Mouse (Mus musculus): ENCODE results near the gene Otos. TPM values are rescaled to one million over a fixed set of nuclear protein-coding genes. Genes with fewer than 3 reads are reported as not detected.

Otos gene
- polyA plus RNA-seq, 1 experiment from 2014 or later: 0.64 TPM

DNA sequence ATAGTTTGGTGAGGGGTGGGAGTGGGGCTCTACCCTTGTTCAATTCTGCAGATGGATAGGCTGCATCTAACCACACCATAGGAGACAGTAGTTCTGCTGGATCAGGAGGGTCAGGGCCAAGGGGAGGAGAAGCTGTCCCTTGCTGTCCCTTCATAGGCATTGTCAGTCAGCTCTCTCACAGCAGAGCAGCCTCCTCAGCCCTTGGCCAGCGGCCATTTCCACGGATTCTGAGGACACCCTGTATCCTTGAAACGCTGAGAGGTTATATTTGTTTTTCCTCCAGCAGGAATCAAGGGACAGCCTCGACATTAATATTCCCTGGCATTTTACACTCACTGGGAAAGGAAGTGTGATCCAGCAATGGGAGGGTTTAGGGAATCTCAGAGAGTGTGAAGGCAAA, 30.3 kb downstream of the Otos start:
- ATAC-seq (ENCODE audit: low FRiP score, low TSS enrichment): no peak
- Histone ChIP-seq H3K27ac (ENCODE audit: low read length) (no peak overlapping the region), H3K9ac (replicated peaks; ENCODE audit: low read length) (no peak overlapping the region), H3K4me3 (ENCODE audit: low read length) (no peak overlapping the region), H3K4me1 (ENCODE audit: insufficient read depth, low read length) (no peaks in the 10 kb centered on the region), H3K4me2 (replicated peaks; ENCODE audit: low read depth, low read length) (no peak overlapping the region), H3K27me3 (ENCODE audit: insufficient read depth, low read length) (peaks cover 2% of the 10 kb centered on the region; the same call in 1 of the 2 replicates), H3K9me3 (ENCODE audit: low read length) (no peaks in the 10 kb centered on the region), H3K36me3 (ENCODE audit: insufficient read depth, low read length) (no peaks in the 10 kb centered on the region)
- WGBS: 54% methylated on average over 4 of the region's 4 CpGs

DNA sequence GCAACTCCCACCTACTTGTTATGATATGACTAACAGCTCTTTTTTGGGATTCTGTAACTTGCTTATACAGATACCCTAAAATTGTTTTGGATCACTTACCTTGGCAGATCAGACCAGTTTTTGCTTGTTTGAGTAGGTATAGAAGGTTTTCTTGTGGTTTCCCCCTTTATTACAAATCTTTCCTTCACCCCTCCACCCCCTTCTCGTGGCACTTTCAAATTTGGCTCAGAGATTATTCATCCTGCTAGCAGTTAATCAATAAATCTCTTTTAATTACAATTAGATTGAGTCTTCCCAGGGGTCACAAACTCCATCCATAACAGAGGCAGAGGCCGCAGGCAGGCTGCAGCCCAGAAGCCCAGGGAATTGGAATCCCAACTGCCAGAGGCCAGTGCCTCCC, 31.2 kb downstream of the Otos start, which contains the start of gene Olfr12:
Gene Olfr12 (plus strand): TSS at position 301 of the 400 bp plus-strand sequence.
- Histone ChIP-seq H3K9ac (replicated peaks; ENCODE audit: low read length) (no peak within 1 kb of the TSS), H3K9me3 (ENCODE audit: low read length) (no peaks in the 10 kb centered on the region), H3K4me1 (ENCODE audit: insufficient read depth, low read length) (no peaks in the 10 kb centered on the region), H3K27me3 (ENCODE audit: insufficient read depth, low read length) (peaks cover 2% of the 10 kb centered on the region; the same call in 1 of the 2 replicates), H3K27ac (ENCODE audit: low read length) (no peak within 1 kb of the TSS), H3K4me3 (ENCODE audit: low read length) (no peak within 1 kb of the TSS), H3K4me2 (replicated peaks; ENCODE audit: low read depth, low read length) (no peak within 1 kb of the TSS), H3K36me3 (ENCODE audit: insufficient read depth, low read length) (no peaks in the 10 kb centered on the region)
- ATAC-seq (ENCODE audit: low FRiP score, low TSS enrichment): no peak
- WGBS: 53% methylated on average over 2 of the region's 2 CpGs

DNA sequence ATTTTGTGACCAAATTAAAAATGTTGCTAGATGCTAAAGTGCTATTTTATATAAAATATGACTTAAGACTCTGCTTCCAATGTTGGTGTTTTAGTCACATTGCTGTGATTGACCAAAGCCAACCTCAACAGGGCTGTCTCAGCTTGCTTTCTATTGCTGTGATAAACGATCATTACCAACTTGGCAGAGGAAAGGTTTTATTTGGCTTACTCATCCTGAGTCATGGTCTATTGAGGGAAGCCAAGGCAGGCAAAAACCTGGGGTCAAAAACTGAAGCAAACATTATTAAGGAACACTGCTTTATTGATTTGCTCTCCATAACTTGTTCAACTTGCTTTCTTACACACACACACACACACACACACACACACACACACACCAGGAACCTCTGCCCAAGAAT, 32.6 kb downstream of the Otos start:
- 88% methylated on average over 1 of the region's 1 CpGs for WGBS
- ATAC-seq (ENCODE audit: low FRiP score, low TSS enrichment): no peak
- no peaks in the 10 kb centered on the region for H3K9me3 ChIP-seq (ENCODE audit: low read length)
- H3K27me3 ChIP-seq (ENCODE audit: insufficient read depth, low read length): 0 out of 2 replicates have a peak, but pooled peaks cover 2% of the 10 kb centered on the region
- H3K4me2 ChIP-seq (replicated peaks; ENCODE audit: low read depth, low read length): no peak overlapping the region
- H3K27ac ChIP-seq (ENCODE audit: low read length): no peak overlapping the region
- no peak overlapping the region for H3K4me3 ChIP-seq (ENCODE audit: low read length)
- no peak overlapping the region for H3K9ac ChIP-seq (replicated peaks; ENCODE audit: low read length)
- H3K36me3 ChIP-seq (ENCODE audit: insufficient read depth, low read length): no peaks in the 10 kb centered on the region
- no peaks in the 10 kb centered on the region for H3K4me1 ChIP-seq (ENCODE audit: insufficient read depth, low read length)

DNA sequence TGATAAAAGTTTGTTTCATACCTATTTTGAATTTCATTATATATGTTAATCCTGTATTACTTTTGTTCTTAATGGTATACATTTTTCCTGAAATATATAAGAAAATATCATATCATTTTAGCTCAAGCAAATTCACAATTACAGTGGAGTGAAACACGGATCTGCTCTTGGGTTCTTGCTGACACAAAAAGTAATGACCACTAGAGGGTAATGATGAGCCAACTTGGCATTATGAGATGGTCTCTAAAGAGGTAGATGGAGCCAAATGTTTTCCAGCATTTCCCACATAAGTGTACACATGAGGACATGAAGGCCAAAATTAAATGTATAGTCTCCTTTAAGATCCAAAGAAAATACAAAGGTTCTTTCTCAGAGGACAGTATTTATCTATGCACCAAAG, 34.1 kb downstream of the Otos start:
- H3K36me3 ChIP-seq (ENCODE audit: insufficient read depth, low read length): no peaks in the 10 kb centered on the region
- H3K4me1 ChIP-seq (ENCODE audit: insufficient read depth, low read length): no peaks in the 10 kb centered on the region
- no peak overlapping the region for H3K9ac ChIP-seq (replicated peaks; ENCODE audit: low read length)
- no peak overlapping the region for H3K27ac ChIP-seq (ENCODE audit: low read length)
- 8% methylated on average over 1 of the region's 1 CpGs for WGBS
- no peak overlapping the region for H3K4me3 ChIP-seq (ENCODE audit: low read length)
- no peak overlapping the region for H3K4me2 ChIP-seq (replicated peaks; ENCODE audit: low read depth, low read length)
- no peak for ATAC-seq (ENCODE audit: low FRiP score, low TSS enrichment)
- no peaks in the 10 kb centered on the region for H3K9me3 ChIP-seq (ENCODE audit: low read length)
- 0 out of 2 replicates have a peak, but pooled peaks cover 2% of the 10 kb centered on the region for H3K27me3 ChIP-seq (ENCODE audit: insufficient read depth, low read length)

DNA sequence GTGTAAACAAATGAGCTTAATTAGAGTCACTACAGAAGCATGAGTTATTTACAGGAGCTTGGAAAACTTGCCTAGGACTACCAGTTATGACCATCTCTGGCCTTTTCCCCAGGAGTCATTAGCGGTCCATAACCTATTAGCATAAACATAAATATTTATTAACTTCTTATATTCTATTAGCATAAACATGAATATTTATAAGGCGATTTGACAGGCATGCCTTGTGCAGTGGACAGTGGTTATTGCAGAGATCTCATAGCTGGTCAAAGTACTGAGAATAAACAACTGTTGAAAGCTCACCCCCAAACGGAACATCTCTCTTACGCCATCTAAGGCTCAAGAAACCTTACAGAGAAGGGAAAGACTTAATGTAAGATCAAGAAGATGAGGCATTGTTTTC, 35.5 kb downstream of the Otos start:
- Histone ChIP-seq H3K4me2 (replicated peaks; ENCODE audit: low read depth, low read length) (no peak overlapping the region), H3K27me3 (ENCODE audit: insufficient read depth, low read length) (0 out of 2 replicates have a peak, but pooled peaks cover 2% of the 10 kb centered on the region), H3K9ac (replicated peaks; ENCODE audit: low read length) (no peak overlapping the region), H3K9me3 (ENCODE audit: low read length) (no peaks in the 10 kb centered on the region), H3K36me3 (ENCODE audit: insufficient read depth, low read length) (no peaks in the 10 kb centered on the region), H3K4me1 (ENCODE audit: insufficient read depth, low read length) (no peaks in the 10 kb centered on the region), H3K4me3 (ENCODE audit: low read length) (no peak overlapping the region), H3K27ac (ENCODE audit: low read length) (no peak overlapping the region)
- 41% methylated on average over 4 of the region's 4 CpGs for WGBS
- ATAC-seq (ENCODE audit: low FRiP score, low TSS enrichment): no peak

DNA sequence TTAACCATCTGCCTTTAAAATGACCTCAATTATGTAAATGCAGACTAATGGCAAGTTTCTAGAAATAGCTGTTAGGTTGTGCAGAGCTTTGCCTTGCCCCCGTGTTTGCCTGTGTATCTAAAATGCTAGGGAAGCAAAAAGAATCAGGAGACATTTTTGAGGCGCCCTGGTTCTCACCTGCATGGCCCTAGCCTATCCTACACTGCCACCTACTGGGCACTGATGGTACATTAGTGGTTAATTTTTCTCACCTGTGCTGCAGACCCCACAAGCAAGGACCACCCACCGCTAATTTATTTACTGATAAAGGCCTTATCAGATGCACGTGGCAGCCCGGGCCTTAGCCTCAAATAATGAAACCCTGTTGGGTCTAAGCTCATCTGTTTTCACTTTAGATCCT, 37.6 kb downstream of the Otos start:
- Histone ChIP-seq H3K9ac (replicated peaks; ENCODE audit: low read length) (no peak overlapping the region), H3K4me2 (replicated peaks; ENCODE audit: low read depth, low read length) (no peak overlapping the region), H3K27me3 (ENCODE audit: insufficient read depth, low read length) (0 out of 2 replicates have a peak, but pooled peaks cover 2% of the 10 kb centered on the region), H3K4me3 (ENCODE audit: low read length) (no peak overlapping the region), H3K27ac (ENCODE audit: low read length) (no peak overlapping the region), H3K9me3 (ENCODE audit: low read length) (no peaks in the 10 kb centered on the region), H3K36me3 (ENCODE audit: insufficient read depth, low read length) (no peaks in the 10 kb centered on the region), H3K4me1 (ENCODE audit: insufficient read depth, low read length) (no peaks in the 10 kb centered on the region)
- ATAC-seq (ENCODE audit: low FRiP score, low TSS enrichment): no peak
- 8% methylated on average over 5 of the region's 5 CpGs for WGBS

DNA sequence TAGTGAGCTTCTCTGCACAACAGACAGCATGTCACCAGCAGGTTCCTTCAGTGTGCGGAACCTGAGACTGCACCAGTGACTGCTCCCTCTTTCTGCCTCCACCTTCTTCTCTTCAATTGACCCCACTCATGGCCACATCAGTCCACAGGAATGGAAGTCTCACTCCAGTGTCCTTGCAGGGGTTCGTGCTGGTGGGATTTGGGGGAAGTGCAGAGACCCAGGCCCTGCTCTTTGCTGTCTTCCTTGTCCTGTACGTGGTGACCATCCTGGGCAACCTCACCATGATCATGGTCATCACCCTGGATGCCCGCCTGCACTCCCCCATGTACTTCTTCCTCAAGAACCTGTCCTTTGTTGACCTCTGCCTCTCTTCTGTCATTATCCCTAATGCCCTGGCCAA, 40.9 kb downstream of the Otos start:
- 75% methylated on average over 4 of the region's 4 CpGs for WGBS
- H3K27me3 ChIP-seq (ENCODE audit: insufficient read depth, low read length): 0 out of 2 replicates have a peak, but pooled peaks cover 2% of the 10 kb centered on the region
- H3K4me2 ChIP-seq (replicated peaks; ENCODE audit: low read depth, low read length): no peak overlapping the region
- H3K9ac ChIP-seq (replicated peaks; ENCODE audit: low read length): no peak overlapping the region
- H3K27ac ChIP-seq (ENCODE audit: low read length): no peak overlapping the region
- no peaks in the 10 kb centered on the region for H3K4me1 ChIP-seq (ENCODE audit: insufficient read depth, low read length)
- no peak overlapping the region for H3K4me3 ChIP-seq (ENCODE audit: low read length)
- H3K36me3 ChIP-seq (ENCODE audit: insufficient read depth, low read length): no peaks in the 10 kb centered on the region
- no peak for ATAC-seq (ENCODE audit: low FRiP score, low TSS enrichment)
- H3K9me3 ChIP-seq (ENCODE audit: low read length): no peaks in the 10 kb centered on the region

DNA sequence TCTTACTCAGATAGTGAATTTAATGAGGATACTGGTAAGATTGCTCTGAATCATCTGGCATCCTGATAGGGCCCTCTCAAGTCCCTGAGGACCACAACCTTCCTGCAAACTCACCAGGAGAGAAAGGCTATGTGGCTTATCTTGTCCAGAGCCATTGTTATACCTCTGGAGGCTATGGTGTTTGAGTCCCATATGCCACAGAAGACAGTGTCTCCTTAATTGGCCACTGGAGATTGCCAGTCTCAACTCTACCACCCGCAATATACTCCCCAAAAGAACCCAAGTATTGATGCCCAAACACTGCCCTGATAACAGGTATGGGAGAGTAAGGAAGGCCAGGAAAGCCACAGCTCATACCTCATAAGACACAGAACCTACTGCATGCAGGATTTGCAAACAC, 43.2 kb downstream of the Otos start, which contains the start of gene Olfr1410:
Gene Olfr1410 (plus strand): TSS at position 301 of the 400 bp plus-strand sequence.
- no peaks in the 10 kb centered on the region for H3K4me1 ChIP-seq (ENCODE audit: insufficient read depth, low read length)
- H3K4me2 ChIP-seq (replicated peaks; ENCODE audit: low read depth, low read length): no peak within 1 kb of the TSS
- H3K9ac ChIP-seq (replicated peaks; ENCODE audit: low read length): no peak within 1 kb of the TSS
- no peaks in the 10 kb centered on the region for H3K36me3 ChIP-seq (ENCODE audit: insufficient read depth, low read length)
- no peak within 1 kb of the TSS for H3K27ac ChIP-seq (ENCODE audit: low read length)
- H3K27me3 ChIP-seq (ENCODE audit: insufficient read depth, low read length): no peaks in the 10 kb centered on the region
- no peak within 1 kb of the TSS for H3K4me3 ChIP-seq (ENCODE audit: low read length)
- WGBS: 88% methylated on average over 1 of the region's 1 CpGs
- H3K9me3 ChIP-seq (ENCODE audit: low read length): no peaks in the 10 kb centered on the region
- ATAC-seq (ENCODE audit: low FRiP score, low TSS enrichment): no peak

DNA sequence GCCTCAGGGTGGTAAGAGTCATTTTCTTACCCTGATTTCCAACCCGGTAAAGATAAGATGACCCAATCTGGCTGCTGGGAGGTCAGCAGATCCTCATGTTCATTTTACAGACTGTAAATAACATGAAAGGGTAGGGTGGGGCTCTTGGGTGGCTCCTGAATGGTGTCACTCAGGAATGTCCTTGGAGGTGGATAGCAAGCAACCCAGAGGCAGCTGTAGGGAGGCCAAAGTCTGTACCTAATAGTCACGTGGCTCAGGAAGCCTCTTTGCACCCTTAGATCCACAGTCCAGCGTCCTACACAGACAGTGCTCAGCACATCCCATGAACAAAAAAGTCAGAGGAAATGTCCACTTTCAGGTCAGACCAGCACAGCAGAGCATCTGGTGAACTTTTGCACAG, 52.6 kb downstream of the Otos start:
- H3K9me3 ChIP-seq (ENCODE audit: low read length): no peaks in the 10 kb centered on the region
- no peak overlapping the region for H3K4me3 ChIP-seq (ENCODE audit: low read length)
- WGBS: 65% methylated on average over 3 of the region's 3 CpGs
- H3K4me1 ChIP-seq (ENCODE audit: insufficient read depth, low read length): no peaks in the 10 kb centered on the region
- no peaks in the 10 kb centered on the region for H3K36me3 ChIP-seq (ENCODE audit: insufficient read depth, low read length)
- H3K27me3 ChIP-seq (ENCODE audit: insufficient read depth, low read length): no peaks in the 10 kb centered on the region
- no peak overlapping the region for H3K4me2 ChIP-seq (replicated peaks; ENCODE audit: low read depth, low read length)
- no peak overlapping the region for H3K9ac ChIP-seq (replicated peaks; ENCODE audit: low read length)
- H3K27ac ChIP-seq (ENCODE audit: low read length): no peak overlapping the region
- ATAC-seq (ENCODE audit: low FRiP score, low TSS enrichment): no peak

Measured in kidney, embryonic 16.5 days (tissue).